Mouse (Mus musculus) MEL (cell line): ENCODE measurements around the gene Col25a1. TPM values are rescaled to one million over a fixed set of nuclear protein-coding genes. Genes with fewer than 3 reads are reported as not detected.

Experiments
- DNase-seq: peaks from one replicate; pipeline ENCODE4 v3.0.0; 2011; ENCODE audit warnings: low read depth, low spot score
- H3K27ac ChIP-seq: 2 replicates; pipeline ENCODE4 v1.5.1; 2012; ENCODE audit warnings: low read depth, mild to moderate bottlenecking, control low read depth, low read length, moderate library complexity; ENCODE audit not compliant: control insufficient read depth
- H3K27me3 ChIP-seq, 2 experiments: fragments of 150-350 bp in 1 of 2; sonication (generic) in 1 of 2; 2 replicates each; pipeline ENCODE4 v1.6.1; 2012; ENCODE audit warnings: low read length in 2 of 2, mild to moderate bottlenecking in 2 of 2, improper control_type of control experiment in 1 of 2, moderate library complexity in 1 of 2; ENCODE audit not compliant: insufficient read depth in 2 of 2, control insufficient read depth in 1 of 2
- H3K36me3 ChIP-seq, 2 experiments: 2 replicates each; pipeline ENCODE4 v1.6.1; 2012 to 2014; ENCODE audit warnings: low read length in 2 of 2, improper control_type of control experiment in 1 of 2, inconsistent platforms in 1 of 2, mild to moderate bottlenecking in 1 of 2; ENCODE audit not compliant: insufficient read depth in 2 of 2, control insufficient read depth in 1 of 2
- H3K4me1 ChIP-seq, 2 experiments: fragments of 150-350 bp in 1 of 2; sonication (generic) in 1 of 2; 2 replicates each; pipeline ENCODE4 v1.6.1; 2012; ENCODE audit warnings: low read length in 2 of 2, improper control_type of control experiment in 1 of 2, mild to moderate bottlenecking in 1 of 2; ENCODE audit not compliant: insufficient read depth in 2 of 2, control insufficient read depth in 1 of 2
- H3K4me3 ChIP-seq, 2 experiments: fragments of 150-350 bp in 1 of 2; sonication (generic) in 1 of 2; 2 replicates each; pipeline ENCODE4 v1.5.1; 2012; ENCODE audit warnings: low read depth in 2 of 2, low read length in 2 of 2, mild to moderate bottlenecking in 2 of 2, moderate library complexity in 2 of 2, control low read depth in 1 of 2, improper control_type of control experiment in 1 of 2; ENCODE audit not compliant: control insufficient read depth in 1 of 2, insufficient read depth in 1 of 2
- H3K79me2 ChIP-seq: 2 replicates; pipeline ENCODE4 v1.6.1; 2012; ENCODE audit warnings: mild to moderate bottlenecking, low read length, moderate library complexity; ENCODE audit not compliant: control insufficient read depth, poor library complexity, insufficient read depth
- H3K9ac ChIP-seq: 2 replicates; pipeline ENCODE4 v1.6.1; 2012; ENCODE audit warnings: low read depth, mild to moderate bottlenecking, control low read depth, low read length, moderate library complexity; ENCODE audit not compliant: control insufficient read depth, poor library complexity, severe bottlenecking
- H3K9me3 ChIP-seq: fragments of 150-350 bp; sonication (generic); replicated peaks from 2 replicates; pipeline ENCODE4 v1.6.1; 2012; ENCODE audit warnings: mild to moderate bottlenecking, low read length, improper control_type of control experiment, moderate library complexity; ENCODE audit not compliant: insufficient read depth
- BHLHE40 ChIP-seq: IDR thresholded peaks from 2 replicates; pipeline ENCODE4 v1.6.1; 2012; ENCODE audit warnings: low read depth, mild to moderate bottlenecking, inconsistent platforms, low read length, improper control_type of control experiment, borderline replicate concordance
- E2F4 ChIP-seq: IDR thresholded peaks from 2 replicates; pipeline ENCODE4 v1.6.1; 2011; ENCODE audit warnings: low read depth, low read length, improper control_type of control experiment, borderline replicate concordance
- EP300 ChIP-seq, 2 experiments: IDR thresholded peaks; 2 replicates each; pipeline ENCODE4 v1.6.1; 2011; ENCODE audit warnings: improper control_type of control experiment in 2 of 2, low read length in 2 of 2, low read depth in 1 of 2, mild to moderate bottlenecking in 1 of 2
- ETS1 ChIP-seq: IDR thresholded peaks from 2 replicates; pipeline ENCODE4 v1.6.1; 2012; ENCODE audit warnings: low read depth, mild to moderate bottlenecking, inconsistent platforms, low read length, improper control_type of control experiment, moderate library complexity
- GABPA ChIP-seq: IDR thresholded peaks from 2 replicates; pipeline ENCODE4 v1.6.1; 2012; ENCODE audit warnings: low read depth, mild to moderate bottlenecking, inconsistent platforms, low read length, improper control_type of control experiment, moderate library complexity
- HCFC1 ChIP-seq: IDR thresholded peaks from 2 replicates; pipeline ENCODE4 v1.6.1; 2012; ENCODE audit warnings: low read depth, mild to moderate bottlenecking, inconsistent platforms, low read length, improper control_type of control experiment, moderate library complexity
- JUND ChIP-seq: IDR thresholded peaks from 2 replicates; pipeline ENCODE4 v1.6.1; 2011; ENCODE audit warnings: low read depth, mild to moderate bottlenecking, improper control_type of control experiment, low read length
- MAFK ChIP-seq: IDR thresholded peaks from 2 replicates; pipeline ENCODE4 v1.6.1; 2011; ENCODE audit warnings: low read depth, mild to moderate bottlenecking, low read length, improper control_type of control experiment, borderline replicate concordance
- MAZ ChIP-seq: IDR thresholded peaks from 2 replicates; pipeline ENCODE4 v1.6.1; 2012; ENCODE audit warnings: low read depth, mild to moderate bottlenecking, inconsistent platforms, low read length, improper control_type of control experiment
- MXI1 ChIP-seq: IDR thresholded peaks from 2 replicates; pipeline ENCODE4 v1.6.1; 2011; ENCODE audit warnings: mild to moderate bottlenecking, low read depth, low read length, improper control_type of control experiment
- MYB ChIP-seq: IDR thresholded peaks from 2 replicates; pipeline ENCODE4 v1.6.1; 2011; ENCODE audit warnings: mild to moderate bottlenecking, low read depth, low read length, improper control_type of control experiment
- NELFE ChIP-seq: IDR thresholded peaks from 2 replicates; pipeline ENCODE4 v1.6.1; 2011; ENCODE audit warnings: low read depth, low read length, improper control_type of control experiment
- NRF1 ChIP-seq: IDR thresholded peaks from 2 replicates; pipeline ENCODE4 v1.6.1; 2014; ENCODE audit warnings: low read depth, mild to moderate bottlenecking, inconsistent platforms, low read length, improper control_type of control experiment, moderate library complexity; ENCODE audit not compliant: poor library complexity, insufficient read depth, severe bottlenecking
- POLR2A ChIP-seq, 2 experiments: IDR thresholded peaks; 2 replicates each; pipeline ENCODE4 v1.6.1; 2011 to 2012; ENCODE audit warnings: low read length in 2 of 2, mild to moderate bottlenecking in 2 of 2, control low read depth in 1 of 2, improper control_type of control experiment in 1 of 2, low read depth in 1 of 2, moderate library complexity in 1 of 2; ENCODE audit not compliant: control insufficient read depth in 1 of 2, insufficient read depth in 1 of 2, poor library complexity in 1 of 2
- POLR2AphosphoS2 ChIP-seq: IDR thresholded peaks from 2 replicates; pipeline ENCODE4 v1.6.1; 2011; ENCODE audit warnings: low read length, improper control_type of control experiment
- RCOR1 ChIP-seq: IDR thresholded peaks from 2 replicates; pipeline ENCODE4 v1.6.1; 2012; ENCODE audit warnings: low read depth, mild to moderate bottlenecking, inconsistent platforms, low read length, improper control_type of control experiment
- SIN3A ChIP-seq: IDR thresholded peaks from 2 replicates; pipeline ENCODE4 v1.6.1; 2012; ENCODE audit warnings: low read length, improper control_type of control experiment, inconsistent platforms
- SMC3 ChIP-seq: IDR thresholded peaks from 2 replicates; pipeline ENCODE4 v1.6.1; 2011; ENCODE audit warnings: low read depth, low read length, improper control_type of control experiment
- TCF12 ChIP-seq: IDR thresholded peaks from 2 replicates; pipeline ENCODE4 v1.6.1; 2014; ENCODE audit warnings: low read depth, mild to moderate bottlenecking, inconsistent platforms, low read length, improper control_type of control experiment, moderate library complexity
- UBTF ChIP-seq: IDR thresholded peaks from 2 replicates; pipeline ENCODE4 v1.6.1; 2012; ENCODE audit warnings: low read depth, mild to moderate bottlenecking, inconsistent platforms, low read length, improper control_type of control experiment, moderate library complexity, borderline replicate concordance; ENCODE audit not compliant: insufficient read depth
- USF1 ChIP-seq: IDR thresholded peaks from 2 replicates; pipeline ENCODE4 v1.6.1; 2014; ENCODE audit warnings: low read depth, mild to moderate bottlenecking, inconsistent platforms, low read length, improper control_type of control experiment, moderate library complexity
- USF2 ChIP-seq, 2 experiments: IDR thresholded peaks; 2 replicates each; pipeline ENCODE4 v1.6.1; 2011 to 2012; ENCODE audit warnings: improper control_type of control experiment in 2 of 2, low read length in 2 of 2, borderline replicate concordance in 1 of 2, inconsistent platforms in 1 of 2, low read depth in 1 of 2, mild to moderate bottlenecking in 1 of 2; ENCODE audit not compliant: insufficient read depth in 1 of 2
- ZKSCAN1 ChIP-seq: IDR thresholded peaks from 2 replicates; pipeline ENCODE4 v1.6.1; 2012; ENCODE audit warnings: low read depth, mild to moderate bottlenecking, inconsistent platforms, low read length, improper control_type of control experiment, moderate library complexity
- ZMIZ1 ChIP-seq: IDR thresholded peaks from 2 replicates; pipeline ENCODE4 v1.6.1; 2012; ENCODE audit warnings: low read depth, mild to moderate bottlenecking, inconsistent platforms, low read length, improper control_type of control experiment, moderate library complexity
- ZNF384 ChIP-seq: IDR thresholded peaks from 2 replicates; pipeline ENCODE4 v1.6.1; 2012; ENCODE audit warnings: low read depth, mild to moderate bottlenecking, inconsistent platforms, low read length, improper control_type of control experiment
- polyA plus RNA-seq, 2 experiments: library from polyadenylated mRNA; stranded (reverse) in 1 of 2; unstranded in 1 of 2; fragments of >175 nt in 1 of 2; fragments of >200 nt in 1 of 2; gene quantifications; 2 replicates each; pipeline versions ENCODE4 v1.2.1 to v1.2.4; 2012; ENCODE audit warnings: low replicate concordance in 2 of 2, low read depth in 1 of 2; ENCODE audit not compliant: insufficient read length in 2 of 2, insufficient read depth in 1 of 2, missing spikeins in 1 of 2
- total RNA-seq: library from RNA; depleted of rRNA; stranded (reverse); fragments of 300-350 nt; gene quantifications from 2 replicates; pipeline ENCODE4 v1.2.3, GENCODE M21; 2012

Col25a1 gene
- total and polyA plus RNA-seq, 3 experiments = not detected

GRCm38 (mm10) chr3:130159906-130160305, 28.6 kb downstream of the Col25a1 start:
- H3K27me3 ChIP-seq = no peaks in the 10 kb centered on the region
- TF ChIP-seq MXI1 = no peak
- no peak for TF ChIP-seq USF1
- no peak for TF ChIP-seq NRF1
- no peak for TF ChIP-seq NELFE
- no peak for TF ChIP-seq POLR2AphosphoS2
- TF ChIP-seq POLR2A (IDR thresholded peaks at IDR 0.05; ENCODE audit: control insufficient read depth in 1 of 2, insufficient read depth in 1 of 2, low read depth in 1 of 2, low read length in 2 of 2, poor library complexity in 1 of 2) = no peak
- TF ChIP-seq TCF12 = no peak
- no peak for TF ChIP-seq ZNF384
- TF ChIP-seq E2F4 = no peak
- TF ChIP-seq BHLHE40 = no peak
- TF ChIP-seq ZKSCAN1 = no peak
- no peak for TF ChIP-seq RCOR1
- no peak for TF ChIP-seq ZMIZ1
- TF ChIP-seq JUND = no peak
- no peak for TF ChIP-seq SIN3A
- TF ChIP-seq UBTF = no peak
- no peak for TF ChIP-seq ETS1
- no peak overlapping the region for H3K4me3 ChIP-seq
- H3K79me2 ChIP-seq = no peaks in the 10 kb centered on the region
- H3K4me1 ChIP-seq = no peaks in the 10 kb centered on the region
- DNase-seq = no peak
- H3K27ac ChIP-seq = no peak overlapping the region
- no peaks in the 10 kb centered on the region for H3K9me3 ChIP-seq
- H3K9ac ChIP-seq = no peak overlapping the region
- no peaks in the 10 kb centered on the region for H3K36me3 ChIP-seq

GRCm38 (mm10) chr3:130160902-130161301, 29.6 kb downstream of the Col25a1 start:
- no peak for DNase-seq
- H3K4me1 ChIP-seq = no peaks in the 10 kb centered on the region
- no peaks in the 10 kb centered on the region for H3K36me3 ChIP-seq
- H3K27me3 ChIP-seq = no peaks in the 10 kb centered on the region
- H3K79me2 ChIP-seq = no peaks in the 10 kb centered on the region
- no peaks in the 10 kb centered on the region for H3K9me3 ChIP-seq
- H3K9ac ChIP-seq = no peak overlapping the region
- no peak overlapping the region for H3K4me3 ChIP-seq
- H3K27ac ChIP-seq = no peak overlapping the region
- TF ChIP-seq SMC3 (no peak), MYB (no peak), MAFK (no peak), BHLHE40 (no peak), USF2 (IDR thresholded peaks at IDR 0.05; ENCODE audit: borderline replicate concordance in 1 of 2, insufficient read depth in 1 of 2, low read depth in 1 of 2, low read length in 2 of 2) (no peak), E2F4 (no peak), ZNF384 (no peak), MAZ (no peak), JUND (no peak), HCFC1 (no peak), EP300 (IDR thresholded peaks at IDR 0.05; ENCODE audit: low read depth in 1 of 2, low read length in 2 of 2) (no peak), MXI1 (no peak), NRF1 (no peak), NELFE (no peak), USF1 (no peak), GABPA (no peak)
